Mouse (Mus musculus) heart, embryonic 16.5 days (tissue): ENCODE measurements around the gene Cpeb1. TPM values are rescaled to one million over a fixed set of nuclear protein-coding genes. Genes with fewer than 3 reads are reported as not detected.

Source experiments
- ATAC-seq: fragments of 200-750 bp; cut with Nextera tagmentation; replicated peaks from 2 replicates; pipeline ENCODE4 v1.8.0; 2017; ENCODE audit warnings: moderate number of reproducible peaks; ENCODE audit not compliant: insufficient read depth, low FRiP score; ENCODE audit errors: extremely low read depth
- H3K27ac ChIP-seq: fragments of 300-500 bp; sonication (generic); 2 replicates; pipeline ENCODE4 v1.5.1; 2014; ENCODE audit warnings: mild to moderate bottlenecking, low read length, control low read depth, moderate library complexity
- H3K27me3 ChIP-seq: fragments of 300-500 bp; sonication (generic); 2 replicates; pipeline ENCODE4 v1.6.1; 2014; ENCODE audit warnings: low read length, mixed read lengths; ENCODE audit not compliant: control insufficient read depth, insufficient read depth
- H3K36me3 ChIP-seq: fragments of 300-500 bp; sonication (generic); 2 replicates; pipeline ENCODE4 v1.6.1; 2014; ENCODE audit not compliant: control insufficient read depth, insufficient read depth
- H3K4me1 ChIP-seq: fragments of 300-500 bp; sonication (generic); 2 replicates; pipeline ENCODE4 v1.6.1; 2014; ENCODE audit warnings: low read length, mixed read lengths; ENCODE audit not compliant: control insufficient read depth, insufficient read depth
- H3K4me2 ChIP-seq: fragments of 300-500 bp; sonication (generic); 2 replicates; pipeline ENCODE4 v1.6.1; 2014; ENCODE audit warnings: low read depth, mild to moderate bottlenecking, control low read depth, low read length
- H3K4me3 ChIP-seq: fragments of 300-500 bp; sonication (generic); 2 replicates; pipeline ENCODE4 v1.5.1; 2014; ENCODE audit warnings: mild to moderate bottlenecking, control low read depth, low read length
- H3K9ac ChIP-seq: fragments of 300-500 bp; sonication (generic); 2 replicates; pipeline ENCODE4 v1.6.1; 2014; ENCODE audit warnings: low read length, control low read depth
- H3K9me3 ChIP-seq: fragments of 300-500 bp; sonication (generic); replicated peaks from 2 replicates; pipeline ENCODE4 v1.6.1; 2016; ENCODE audit warnings: low read length; ENCODE audit not compliant: control insufficient read depth
- WGBS: fragments of 180-500 bp; shearing (Covaris S2); extraction: QIAGEN DNeasy Blood & Tissue Kit; methylation state at CpG from one replicate; pipeline ENCODE4 v1.1.7; 2014; 5-methylcytosine and 5-hydroxymethylcytosine counted together
- polyA plus RNA-seq: library from polyadenylated mRNA; unstranded; fragments of >200 nt; fragmentation: Nextera tagmentation; extraction: Ambion mirVana; gene quantifications from 2 replicates; pipeline ENCODE4 v1.2.1, GENCODE M21; 2015

Gene Cpeb1
- polyA plus RNA-seq, 1 experiment from 2014 or later: 5.0 TPM

DNA sequence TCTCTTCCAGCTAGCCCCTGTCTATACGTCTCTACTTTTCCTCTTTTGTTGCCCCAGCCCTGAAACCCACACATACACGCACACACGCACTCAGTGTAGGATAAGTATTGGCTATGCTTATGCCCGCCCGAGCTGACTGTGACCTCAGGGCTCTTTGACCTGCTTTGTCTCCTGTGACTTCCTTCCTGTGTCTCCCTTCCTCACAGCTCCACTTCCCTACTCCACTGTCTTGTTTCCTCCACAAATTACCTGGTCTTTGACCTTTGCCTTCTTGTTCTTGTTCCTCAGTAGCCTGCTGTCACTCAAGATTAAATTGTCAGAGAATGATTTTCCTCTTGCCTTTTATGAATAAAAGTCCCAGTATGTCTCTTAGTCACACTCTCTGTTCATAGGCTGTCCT lies 151.2 kb downstream of the Cpeb1 start:
- 70% methylated on average over 5 of the region's 5 CpGs for WGBS
- Histone ChIP-seq H3K9ac (no peak overlapping the region), H3K4me1 (no peaks in the 10 kb centered on the region), H3K36me3 (no peaks in the 10 kb centered on the region), H3K27me3 (no peaks in the 10 kb centered on the region), H3K4me2 (no peak overlapping the region), H3K9me3 (no peaks in the 10 kb centered on the region), H3K27ac (no peak overlapping the region), H3K4me3 (no peak overlapping the region)
- ATAC-seq: no peak

DNA sequence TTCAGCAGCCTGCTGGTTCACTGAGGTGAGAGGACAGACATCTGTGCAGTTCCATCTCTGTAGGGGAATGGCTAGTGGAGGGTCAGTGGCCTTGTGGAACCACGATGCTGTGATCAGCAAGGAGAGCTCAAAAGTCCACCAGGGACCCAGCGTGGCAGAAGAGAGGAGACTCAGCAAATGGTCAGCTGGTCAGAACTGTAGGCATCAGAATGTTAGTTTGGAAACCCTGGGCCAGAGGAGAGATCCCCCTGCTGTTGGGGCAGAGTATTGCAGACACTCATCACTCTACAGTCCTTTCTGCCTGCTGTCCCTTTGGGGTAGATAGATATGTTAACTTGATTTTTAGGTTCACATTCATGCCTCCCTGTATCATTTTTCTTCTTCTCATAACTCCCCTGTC lies 151.6 kb downstream of the Cpeb1 start:
- H3K27ac ChIP-seq: no peak overlapping the region
- no peak overlapping the region for H3K4me3 ChIP-seq
- ATAC-seq: no peak
- H3K4me1 ChIP-seq: no peaks in the 10 kb centered on the region
- no peak overlapping the region for H3K9ac ChIP-seq
- no peaks in the 10 kb centered on the region for H3K27me3 ChIP-seq
- H3K9me3 ChIP-seq: no peaks in the 10 kb centered on the region
- no peak overlapping the region for H3K4me2 ChIP-seq
- WGBS: 89% methylated on average over 2 of the region's 2 CpGs
- H3K36me3 ChIP-seq: no peaks in the 10 kb centered on the region

GRCm38 (mm10) chr7:81301323-81301722 lies 153.9 kb downstream of the Cpeb1 start:
- Histone ChIP-seq H3K4me1 (no peaks in the 10 kb centered on the region), H3K4me3 (no peak overlapping the region), H3K27me3 (no peaks in the 10 kb centered on the region), H3K27ac (no peak overlapping the region), H3K36me3 (no peaks in the 10 kb centered on the region), H3K4me2 (no peak overlapping the region), H3K9me3 (no peaks in the 10 kb centered on the region), H3K9ac (no peak overlapping the region)
- ATAC-seq: no peak
- 85% methylated on average over 7 of the region's 7 CpGs for WGBS

- Histone ChIP-seq H3K27ac (no peak overlapping the region), H3K36me3 (no peaks in the 10 kb centered on the region), H3K9ac (no peak overlapping the region), H3K27me3 (no peaks in the 10 kb centered on the region), H3K4me1 (no peaks in the 10 kb centered on the region), H3K9me3 (no peaks in the 10 kb centered on the region), H3K4me3 (no peak overlapping the region), H3K4me2 (no peak overlapping the region)
- no peak for ATAC-seq
- WGBS: 42% methylated on average over 6 of the region's 6 CpGs
Measured at GRCm38 (mm10) chr7:81298206-81298605, 157.1 kb downstream of the Cpeb1 start.

Other genes starting within 250 kb of the Cpeb1 start
- 2.5 and 4.0 TPM in 2 replicates for gene Pde8a, start 241.9 kb downstream of the Cpeb1 start, polyA plus RNA-seq
- gene Rps17, start 110.2 kb downstream of the Cpeb1 start, polyA plus RNA-seq: 728 and 790 TPM in 2 replicates
- 0.82 and 0.84 TPM in 2 replicates for gene Ap3b2, start 38.5 kb upstream of the Cpeb1 start, polyA plus RNA-seq
- gene BC048679, start 42.8 kb upstream of the Cpeb1 start, polyA plus RNA-seq: not detected in 2 replicates
- gene Fsd2, start 111.5 kb upstream of the Cpeb1 start, polyA plus RNA-seq: 76.3 and 83.4 TPM in 2 replicates
- 3.9 and 4.2 TPM in 2 replicates for gene Whamm, start 115.8 kb upstream of the Cpeb1 start, polyA plus RNA-seq